Mouse (Mus musculus): ENCODE results near the gene Atf6.

- TF ChIP-seq EP300 (optimal IDR thresholded peaks at IDR 0.05) (no peak), CTCF (IDR thresholded peaks at IDR 0.05; ENCODE audit: low read depth) (no peak)
Observed at GRCm38 (mm10) chr1:170741497-170742246, 125.9 kb downstream of the Atf6 start.

Measured in stomach, postnatal 0 days (tissue).